Mouse (Mus musculus): Measurements from ENCODE around the gene Sema3a. TPM values are rescaled to one million over a fixed set of nuclear protein-coding genes. Genes with fewer than 3 reads are reported as not detected.

Sema3a gene
- polyA plus RNA-seq, 1 experiment from 2014 or later = 7.5 TPM

- ChIA-PET CTCF (interaction anchor here (0.8 to 2.0 kb wide), 5 partner anchors 9 to 109 kb away, joined by 3 to 6 read pairs (median 3); no protein-coding TSS in a partner anchor), POLR2A (interaction anchor here (0.6 kb wide), 1 partner anchor 136 kb away, joined by 4 read pairs; no protein-coding TSS in a partner anchor)
- no peak for DNase-seq (ENCODE audit: low read depth, low spot score)
- in situ Hi-C loops (cut with MboI; ENCODE audit: low pct_unique_long_range_greater_than_20kb) = loop anchor here (25.0 kb wide), 1 partner anchor 170 kb away; no protein-coding TSS in a partner anchor
- no peak for TF ChIP-seq CTCF (IDR thresholded peaks at IDR 0.05)
- ATAC-seq = peak; percentile 81
- no peaks in the 10 kb centered on the region for H3K27me3 ChIP-seq
These were observed 291.9 kb downstream of the Sema3a start for GRCm38 (mm10) chr5:13416960-13417710.

GRCm38 (mm10) chr5:13421276-13421925, 296.2 kb downstream of the Sema3a start:
- TF ChIP-seq CTCF (IDR thresholded peaks at IDR 0.05) = no peak
- no peak for ATAC-seq
- no peaks in the 10 kb centered on the region for H3K27me3 ChIP-seq
- ChIA-PET POLR2A (no interaction called here), CTCF (interaction anchor here (1.2 to 2.5 kb wide), 6 partner anchors 9 to 64 kb away, joined by 3 to 9 read pairs (median 6); no protein-coding TSS in a partner anchor)
- no peak for DNase-seq (ENCODE audit: low read depth, low spot score)
- in situ Hi-C loops (cut with MboI; ENCODE audit: low pct_unique_long_range_greater_than_20kb) = loop anchor here (25.0 kb wide), 1 partner anchor 166 kb away; no protein-coding TSS in a partner anchor

GRCm38 (mm10) chr5:13428702-13429101, 303.5 kb downstream of the Sema3a start:
- DNase-seq (ENCODE audit: low read depth, low spot score) (no peak), ATAC-seq (no peak)
- in situ Hi-C loops (cut with MboI; ENCODE audit: low pct_unique_long_range_greater_than_20kb) = no loop called here
- TF ChIP-seq CTCF (IDR thresholded peaks at IDR 0.05) = no peak
- POLR2A ChIA-PET = no interaction called here
- CTCF ChIA-PET = interaction anchor here (0.9 to 2.4 kb wide), 6 partner anchors 7 to 47 kb away, joined by 3 to 7 read pairs (median 4); no protein-coding TSS in a partner anchor
- H3K27me3 ChIP-seq = no peaks in the 10 kb centered on the region

GRCm38 (mm10) chr5:13431827-13432226, 306.6 kb downstream of the Sema3a start:
- ChIA-PET POLR2A (no interaction called here), CTCF (interaction anchor here (1.1 to 2.0 kb wide), 3 partner anchors 10 to 146 kb away, joined by 3 to 9 read pairs (median 4); no protein-coding TSS in a partner anchor)
- H3K27me3 ChIP-seq = no peaks in the 10 kb centered on the region
- TF ChIP-seq CTCF (IDR thresholded peaks at IDR 0.05) = no peak
- no peak for ATAC-seq
- in situ Hi-C loops (cut with MboI; ENCODE audit: low pct_unique_long_range_greater_than_20kb) = no loop called here
- no peak for DNase-seq (ENCODE audit: low read depth, low spot score)

GRCm38 (mm10) chr5:13432574-13432973, 307.4 kb downstream of the Sema3a start:
- ChIA-PET POLR2A (no interaction called here), CTCF (interaction anchor here (1.5 kb wide), 2 partner anchors 11 to 13 kb away, joined by 3 to 9 read pairs; no protein-coding TSS in a partner anchor)
- in situ Hi-C loops (cut with MboI; ENCODE audit: low pct_unique_long_range_greater_than_20kb) = no loop called here
- DNase-seq (ENCODE audit: low read depth, low spot score) = no peak
- H3K27me3 ChIP-seq = no peaks in the 10 kb centered on the region
- TF ChIP-seq CTCF (IDR thresholded peaks at IDR 0.05) = no peak
- no peak for ATAC-seq

- CTCF ChIA-PET = interaction anchor here (1.5 kb wide), 2 partner anchors 12 to 13 kb away, joined by 3 to 9 read pairs; no protein-coding TSS in a partner anchor
- ATAC-seq = no peak
- POLR2A ChIA-PET = no interaction called here
- no peaks in the 10 kb centered on the region for H3K27me3 ChIP-seq
- in situ Hi-C loops (cut with MboI; ENCODE audit: low pct_unique_long_range_greater_than_20kb) = no loop called here
- no peak for DNase-seq (ENCODE audit: low read depth, low spot score)
- TF ChIP-seq CTCF (IDR thresholded peaks at IDR 0.05) = no peak
These were observed 308.1 kb downstream of the Sema3a start for GRCm38 (mm10) chr5:13433303-13433702.

GRCm38 (mm10) chr5:13441112-13441511, 315.9 kb downstream of the Sema3a start:
- no peaks in the 10 kb centered on the region for H3K27me3 ChIP-seq
- no peak for DNase-seq (ENCODE audit: low read depth, low spot score)
- peak; percentile 65 for ATAC-seq
- in situ Hi-C loops (cut with MboI; ENCODE audit: low pct_unique_long_range_greater_than_20kb) = no loop called here
- ChIA-PET POLR2A (no interaction called here), CTCF (interaction anchor here (0.7 kb wide), 1 partner anchor 13 kb away, joined by 3 read pairs; no protein-coding TSS in a partner anchor)
- TF ChIP-seq CTCF (IDR thresholded peaks at IDR 0.05) = no peak

- DNase-seq (ENCODE audit: low read depth, low spot score) (no peak), ATAC-seq (no peak)
- ChIA-PET POLR2A (no interaction called here), CTCF (no interaction called here)
- in situ Hi-C loops (cut with MboI; ENCODE audit: low pct_unique_long_range_greater_than_20kb) = no loop called here
- H3K27me3 ChIP-seq = no peaks in the 10 kb centered on the region
- no peak for TF ChIP-seq CTCF (IDR thresholded peaks at IDR 0.05)
These were observed 335.2 kb downstream of the Sema3a start for GRCm38 (mm10) chr5:13460182-13461001.

GRCm38 (mm10) chr5:13468856-13469255, 343.6 kb downstream of the Sema3a start:
- no peak for TF ChIP-seq CTCF (IDR thresholded peaks at IDR 0.05)
- ChIA-PET POLR2A (no interaction called here), CTCF (interaction anchor here (1.4 kb wide), 1 partner anchor 51 kb away, joined by 3 read pairs; no protein-coding TSS in a partner anchor)
- in situ Hi-C loops (cut with MboI; ENCODE audit: low pct_unique_long_range_greater_than_20kb) = no loop called here
- ATAC-seq (no peak), DNase-seq (ENCODE audit: low read depth, low spot score) (no peak)
- H3K27me3 ChIP-seq = no peaks in the 10 kb centered on the region

GRCm38 (mm10) chr5:13469401-13469800, 344.2 kb downstream of the Sema3a start:
- in situ Hi-C loops (cut with MboI; ENCODE audit: low pct_unique_long_range_greater_than_20kb) = no loop called here
- H3K27me3 ChIP-seq = no peaks in the 10 kb centered on the region
- no peak for TF ChIP-seq CTCF (IDR thresholded peaks at IDR 0.05)
- DNase-seq (ENCODE audit: low read depth, low spot score) (no peak), ATAC-seq (no peak)
- ChIA-PET CTCF (interaction anchor here (1.4 kb wide), 1 partner anchor 52 kb away, joined by 3 read pairs; no protein-coding TSS in a partner anchor), POLR2A (no interaction called here)
